Mouse (Mus musculus) mouse embryonic stem cell (cell line): ENCODE measurements around the gene Banf2.

Source experiments
- in situ Hi-C, 2 experiments: fragments of 300-500 bp; cut with MboI; formaldehyde crosslinking; loops; 1 replicate in 1 of 2; 3 replicates in 1 of 2; pipeline ENCODE4 v1.14.3; 2019 to 2020; ENCODE audit warnings: low sequenced_read_pairs in 2 of 2, low pct_unique_long_range_greater_than_20kb in 1 of 2, mixed read lengths in 1 of 2; ENCODE audit not compliant: unreplicated experiment in 1 of 2

Gene Banf2

GRCm38 (mm10) chr2:144014481-144014880 lies 18.4 kb upstream of the Banf2 start:
- in situ Hi-C loops = loop anchor here in 1 of 2 experiments (25.0 kb wide), 1 partner anchor 198 kb away; no protein-coding TSS in a partner anchor

- in situ Hi-C loops = loop anchor here in 1 of 2 experiments (25.0 kb wide), 1 partner anchor 196 kb away; no protein-coding TSS in a partner anchor
Measured at GRCm38 (mm10) chr2:144015861-144016260, 17.0 kb upstream of the Banf2 start.

GRCm38 (mm10) chr2:144019971-144020370 lies 12.9 kb upstream of the Banf2 start:
- in situ Hi-C loops = loop anchor here in 1 of 2 experiments (25.0 kb wide), 1 partner anchor 192 kb away; no protein-coding TSS in a partner anchor

GRCm38 (mm10) chr2:144022441-144022840 lies 10.4 kb upstream of the Banf2 start:
- in situ Hi-C loops = loop anchor here in 1 of 2 experiments (25.0 kb wide), 1 partner anchor 190 kb away; no protein-coding TSS in a partner anchor

- in situ Hi-C loops = no loop called here
Measured at GRCm38 (mm10) chr2:144025361-144025760, 7.5 kb upstream of the Banf2 start.

- in situ Hi-C loops = no loop called here
Measured at GRCm38 (mm10) chr2:144026456-144026855, 6.4 kb upstream of the Banf2 start.

GRCm38 (mm10) chr2:144030791-144031190 lies 2.1 kb upstream of the Banf2 start:
- in situ Hi-C loops = no loop called here

- in situ Hi-C loops = no loop called here
Measured at GRCm38 (mm10) chr2:144044726-144045125, 11.9 kb downstream of the Banf2 start.

GRCm38 (mm10) chr2:144045756-144046560 lies 13.1 kb downstream of the Banf2 start:
- in situ Hi-C loops = no loop called here

- in situ Hi-C loops = no loop called here
Measured at GRCm38 (mm10) chr2:144046916-144047315, 14.1 kb downstream of the Banf2 start.

- in situ Hi-C loops = no loop called here
Measured at GRCm38 (mm10) chr2:144050146-144050680, 17.4 kb downstream of the Banf2 start.

- in situ Hi-C loops = no loop called here
Measured at GRCm38 (mm10) chr2:144050861-144051260, 18.0 kb downstream of the Banf2 start.

GRCm38 (mm10) chr2:144052410-144053065 lies 19.7 kb downstream of the Banf2 start:
- in situ Hi-C loops = no loop called here

GRCm38 (mm10) chr2:144057735-144058134 lies 24.9 kb downstream of the Banf2 start:
- in situ Hi-C loops = no loop called here

GRCm38 (mm10) chr2:144061701-144062100 lies 28.8 kb downstream of the Banf2 start:
- in situ Hi-C loops = no loop called here

GRCm38 (mm10) chr2:144065499-144065898 lies 32.6 kb downstream of the Banf2 start:
- in situ Hi-C loops = no loop called here

- in situ Hi-C loops = no loop called here
Measured at GRCm38 (mm10) chr2:144069663-144070062, 36.8 kb downstream of the Banf2 start.

- in situ Hi-C loops = no loop called here
Measured at GRCm38 (mm10) chr2:144070479-144070878, 37.6 kb downstream of the Banf2 start.

GRCm38 (mm10) chr2:144072642-144073041 lies 39.8 kb downstream of the Banf2 start:
- in situ Hi-C loops = no loop called here
